Mouse (Mus musculus) heart, embryonic 10.5 days (tissue): Measurements from ENCODE around the gene Pdia4. TPM values are rescaled to one million over a fixed set of nuclear protein-coding genes. Genes with fewer than 3 reads are reported as not detected.

Experiments
- DNase-seq: peaks from one replicate; pipeline ENCODE4 v3.0.0-alpha.2; 2017; ENCODE audit warnings: low spot score
- H3K27ac ChIP-seq: fragments of 300-500 bp; sonication (generic); 2 replicates; pipeline ENCODE4 v1.5.1; 2016; ENCODE audit warnings: mild to moderate bottlenecking
- H3K27me3 ChIP-seq: fragments of 300-500 bp; sonication (generic); 2 replicates; pipeline ENCODE4 v1.6.1; 2016; ENCODE audit warnings: mild to moderate bottlenecking; ENCODE audit not compliant: poor library complexity, insufficient read depth, severe bottlenecking
- H3K36me3 ChIP-seq: fragments of 300-500 bp; sonication (generic); 2 replicates; pipeline ENCODE4 v1.6.1; 2016; ENCODE audit warnings: mild to moderate bottlenecking, moderate library complexity
- H3K4me1 ChIP-seq: fragments of 300-500 bp; sonication (generic); 2 replicates; pipeline ENCODE4 v1.6.1; 2016; ENCODE audit warnings: mild to moderate bottlenecking
- H3K4me3 ChIP-seq: fragments of 300-500 bp; sonication (generic); 2 replicates; pipeline ENCODE4 v1.5.1; 2016; ENCODE audit warnings: mild to moderate bottlenecking, moderate library complexity
- H3K9me3 ChIP-seq: fragments of 300-500 bp; sonication (generic); 2 replicates; pipeline ENCODE4 v1.6.1; 2016; ENCODE audit warnings: mild to moderate bottlenecking, moderate library complexity
- WGBS: fragments of 180-500 bp; shearing (Covaris S2); methylation state at CpG from one replicate; pipeline ENCODE4 v1.1.7; 2016; 5-methylcytosine and 5-hydroxymethylcytosine counted together
- polyA plus RNA-seq: library from polyadenylated mRNA; unstranded; fragments of >200 nt; fragmentation: Nextera tagmentation; extraction: Ambion mirVana; gene quantifications from 2 replicates; pipeline ENCODE4 v1.2.1, GENCODE M21; 2016

Gene Pdia4
- polyA plus RNA-seq, 1 experiment from 2014 or later: 232 TPM

GRCm38 (mm10) chr6:47807419-47807818 lies 5.8 kb downstream of the Pdia4 start:
- H3K9me3 ChIP-seq: no peaks in the 10 kb centered on the region
- peaks cover 24% of the 10 kb centered on the region for H3K4me1 ChIP-seq
- H3K27me3 ChIP-seq: no peaks in the 10 kb centered on the region
- no peak overlapping the region for H3K27ac ChIP-seq
- 89% methylated on average over 2 of the region's 2 CpGs for WGBS
- no peak for DNase-seq
- no peak overlapping the region for H3K4me3 ChIP-seq
- peaks cover 51% of the 10 kb centered on the region for H3K36me3 ChIP-seq

- 79% methylated on average over 2 of the region's 2 CpGs for WGBS
- no peak for DNase-seq
- peaks cover 11% of the 10 kb centered on the region for H3K4me1 ChIP-seq
- no peaks in the 10 kb centered on the region for H3K27me3 ChIP-seq
- H3K9me3 ChIP-seq: no peaks in the 10 kb centered on the region
- no peak overlapping the region for H3K27ac ChIP-seq
- peaks cover 70% of the 10 kb centered on the region for H3K36me3 ChIP-seq
- H3K4me3 ChIP-seq: no peak overlapping the region
Measured at GRCm38 (mm10) chr6:47805520-47805919, 7.7 kb downstream of the Pdia4 start.

GRCm38 (mm10) chr6:47799079-47799478 lies 14.2 kb downstream of the Pdia4 start:
- no peak overlapping the region for H3K4me3 ChIP-seq
- no peak for DNase-seq
- H3K27me3 ChIP-seq: no peaks in the 10 kb centered on the region
- 50% methylated on average over 6 of the region's 6 CpGs for WGBS
- H3K27ac ChIP-seq: no peak overlapping the region
- H3K9me3 ChIP-seq: no peaks in the 10 kb centered on the region
- H3K4me1 ChIP-seq: no peaks in the 10 kb centered on the region
- H3K36me3 ChIP-seq: peaks cover 96% of the 10 kb centered on the region

DNA sequence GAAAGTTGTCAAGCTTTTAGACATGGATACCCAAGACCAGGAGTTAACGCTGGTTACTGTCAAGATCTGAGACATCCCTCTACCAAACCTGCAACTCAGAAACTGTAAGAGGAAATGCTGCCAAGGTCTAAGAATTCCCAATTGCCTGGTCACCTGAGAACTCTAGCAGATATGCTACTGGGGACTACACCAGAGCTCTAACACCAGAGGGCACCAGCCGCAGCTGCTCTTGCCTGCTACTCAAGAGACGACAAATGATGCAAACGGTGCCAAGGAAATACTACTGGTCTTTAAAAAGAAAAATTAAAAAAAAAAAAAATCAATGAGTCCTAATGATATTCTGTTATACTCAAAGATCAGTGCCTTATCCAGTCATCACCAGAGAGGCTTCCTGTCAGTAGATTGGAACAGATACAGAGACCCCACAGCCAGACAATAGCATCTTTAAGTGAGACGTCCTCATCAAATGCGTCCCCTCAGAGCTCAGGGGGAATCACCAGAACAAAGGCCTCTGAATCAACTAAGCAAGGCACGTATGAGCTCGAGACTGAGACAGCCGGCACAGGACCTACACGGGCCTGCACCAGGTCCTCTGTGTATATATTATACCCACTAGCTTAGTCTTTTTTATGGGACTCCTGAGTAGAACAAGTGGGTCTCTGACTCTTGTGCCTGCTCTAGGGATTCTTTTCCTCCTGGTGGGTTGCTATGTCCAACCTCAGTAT lies 19.0 kb downstream of the Pdia4 start:
- H3K27me3 ChIP-seq: no peaks in the 10 kb centered on the region
- no peak overlapping the region for H3K27ac ChIP-seq
- no peak overlapping the region for H3K4me3 ChIP-seq
- peaks cover 48% of the 10 kb centered on the region for H3K36me3 ChIP-seq
- 64% methylated on average over 10 of the region's 10 CpGs for WGBS
- H3K4me1 ChIP-seq: no peaks in the 10 kb centered on the region
- H3K9me3 ChIP-seq: no peaks in the 10 kb centered on the region
- DNase-seq: no peak

DNA sequence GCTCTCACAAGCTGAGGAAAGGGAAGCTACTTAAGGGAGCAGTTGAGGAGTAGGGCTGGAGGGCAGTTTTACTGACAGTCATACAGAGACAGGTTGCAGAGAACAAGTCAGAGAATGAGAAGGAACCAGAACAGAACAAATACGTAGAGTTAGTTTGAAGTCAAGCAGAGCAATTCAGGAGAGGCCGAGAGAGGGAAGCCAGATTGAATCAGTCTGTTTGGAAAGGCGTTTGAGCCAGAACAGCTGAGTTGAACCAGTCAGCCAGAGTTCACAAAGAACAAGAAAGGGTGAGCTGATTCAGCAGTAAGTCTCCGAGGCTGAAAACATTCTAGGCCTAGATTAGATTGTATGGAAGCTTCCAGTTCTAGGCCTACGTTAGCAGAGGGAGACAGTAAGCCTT lies 19.9 kb downstream of the Pdia4 start:
- no peak overlapping the region for H3K27ac ChIP-seq
- 71% methylated on average over 5 of the region's 5 CpGs for WGBS
- no peaks in the 10 kb centered on the region for H3K9me3 ChIP-seq
- DNase-seq: no peak
- peaks cover 38% of the 10 kb centered on the region for H3K36me3 ChIP-seq
- no peak overlapping the region for H3K4me3 ChIP-seq
- H3K27me3 ChIP-seq: no peaks in the 10 kb centered on the region
- H3K4me1 ChIP-seq: peaks cover 8% of the 10 kb centered on the region

DNA sequence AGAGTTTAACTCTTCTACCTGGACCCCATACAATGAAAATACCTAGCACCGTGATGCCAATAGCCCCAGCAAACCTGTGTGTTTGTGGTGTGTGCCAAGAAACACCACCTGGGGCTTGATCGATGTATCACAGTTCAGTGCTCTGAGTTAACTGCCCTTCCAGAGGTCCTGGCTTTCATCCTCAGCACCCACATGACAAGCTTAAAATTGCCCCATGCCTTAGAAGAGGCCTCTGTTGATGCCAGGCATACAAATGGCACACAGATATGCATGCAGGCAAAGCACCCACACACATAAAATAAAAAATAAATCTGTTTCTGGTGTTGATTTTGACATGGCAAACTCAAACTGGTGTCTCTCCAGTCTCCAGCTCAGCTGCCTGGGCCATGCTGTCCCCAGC lies 20.7 kb downstream of the Pdia4 start:
- no peak overlapping the region for H3K4me3 ChIP-seq
- no peaks in the 10 kb centered on the region for H3K27me3 ChIP-seq
- DNase-seq: no peak
- 79% methylated on average over 2 of the region's 2 CpGs for WGBS
- H3K4me1 ChIP-seq: peaks cover 8% of the 10 kb centered on the region
- H3K9me3 ChIP-seq: no peaks in the 10 kb centered on the region
- H3K36me3 ChIP-seq: peaks cover 31% of the 10 kb centered on the region
- no peak overlapping the region for H3K27ac ChIP-seq

DNA sequence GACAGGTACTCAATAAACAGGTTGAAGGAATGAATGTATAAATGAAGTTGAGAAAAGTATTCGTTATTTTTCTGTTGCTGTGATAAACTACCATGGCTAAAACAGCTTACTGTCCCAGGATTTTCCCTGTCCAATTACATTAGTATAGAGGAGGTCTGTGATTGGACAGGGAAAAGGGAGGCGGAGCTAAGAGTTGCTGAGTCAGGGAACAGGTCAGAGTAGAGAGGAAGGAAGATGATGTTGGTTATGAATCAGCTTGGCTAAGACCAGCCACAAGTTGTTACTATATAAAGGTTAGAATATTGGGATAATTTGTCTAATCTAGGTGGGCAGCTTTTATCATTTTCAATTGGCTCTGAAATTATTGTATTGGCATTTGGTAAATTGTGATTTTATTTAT lies 22.5 kb downstream of the Pdia4 start:
- Histone ChIP-seq H3K9me3 (no peaks in the 10 kb centered on the region), H3K4me1 (peaks cover 8% of the 10 kb centered on the region), H3K27ac (no peak overlapping the region), H3K27me3 (no peaks in the 10 kb centered on the region), H3K36me3 (peaks cover 14% of the 10 kb centered on the region), H3K4me3 (no peak overlapping the region)
- 45% methylated on average over 2 of the region's 2 CpGs for WGBS
- DNase-seq: no peak

DNA sequence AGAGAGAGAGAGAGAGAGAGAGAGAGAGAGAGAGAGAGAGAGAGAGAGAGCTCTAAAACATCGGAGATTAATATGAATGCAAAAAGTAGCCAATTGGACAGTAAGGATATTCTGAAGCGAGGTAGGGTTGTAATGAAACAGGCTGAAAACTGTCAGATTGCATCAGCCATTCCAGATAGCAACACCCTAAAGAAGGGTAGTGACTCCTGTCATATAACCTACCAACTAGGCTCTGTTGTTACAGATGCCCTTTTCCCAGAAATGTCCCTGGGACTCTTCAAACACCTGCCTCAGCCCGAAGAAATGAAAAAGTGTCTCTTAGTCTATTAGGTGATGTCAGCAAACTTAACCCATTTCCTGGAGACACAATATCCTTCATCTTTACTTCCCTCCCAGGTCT lies 24.4 kb downstream of the Pdia4 start:
- Histone ChIP-seq H3K27me3 (no peaks in the 10 kb centered on the region), H3K9me3 (no peaks in the 10 kb centered on the region), H3K4me1 (peaks cover 8% of the 10 kb centered on the region), H3K4me3 (peak overlapping the region; percentile 70), H3K27ac (peak overlapping the region; percentile 94), H3K36me3 (no peaks in the 10 kb centered on the region)
- DNase-seq: no peak
- 50% methylated on average over 3 of the region's 3 CpGs for WGBS

- Histone ChIP-seq H3K36me3 (no peaks in the 10 kb centered on the region), H3K4me3 (peak overlapping the region; percentile 70), H3K27ac (peak overlapping the region; percentile 94), H3K9me3 (no peaks in the 10 kb centered on the region), H3K4me1 (peaks cover 8% of the 10 kb centered on the region), H3K27me3 (no peaks in the 10 kb centered on the region)
- peak; percentile 91 for DNase-seq
- WGBS: 1% methylated on average over 18 of the region's 18 CpGs
Measured at GRCm38 (mm10) chr6:47787941-47788736, 25.1 kb downstream of the Pdia4 start.

DNA sequence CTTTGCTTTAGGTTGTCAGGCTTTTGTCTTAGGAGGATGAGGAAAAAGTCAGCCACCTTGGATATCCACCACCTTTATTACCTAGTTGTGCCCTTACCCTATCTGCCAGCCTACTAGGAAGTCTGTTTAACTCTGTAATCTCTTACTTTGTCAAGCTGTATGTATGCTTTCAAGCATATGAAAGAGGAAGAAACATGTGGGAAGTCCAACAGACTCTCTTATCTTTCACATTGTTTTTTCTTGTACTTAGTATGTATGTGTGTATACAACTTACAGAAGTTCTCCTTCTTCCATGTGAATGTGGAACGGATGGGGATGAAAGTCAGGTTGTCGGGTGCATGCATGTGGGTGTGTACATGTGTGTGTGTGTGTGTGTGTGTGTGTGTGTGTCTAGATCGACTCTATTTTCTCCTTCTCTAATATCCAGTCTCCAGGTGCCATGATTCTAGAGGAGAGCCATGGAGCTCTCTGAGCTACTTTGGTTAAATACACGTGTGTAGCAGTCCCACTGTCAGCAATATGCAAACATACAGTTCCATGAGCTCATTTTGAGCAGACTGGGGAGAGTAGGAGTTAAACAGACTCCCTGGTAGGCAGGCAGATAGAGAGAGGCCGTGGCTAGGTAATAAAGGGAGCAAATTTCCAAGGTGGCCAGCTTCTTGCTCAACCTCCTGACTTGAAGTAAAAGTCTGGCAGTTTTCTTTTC lies 28.4 kb downstream of the Pdia4 start:
- Histone ChIP-seq H3K4me1 (peaks cover 8% of the 10 kb centered on the region), H3K36me3 (no peaks in the 10 kb centered on the region), H3K27me3 (no peaks in the 10 kb centered on the region), H3K9me3 (no peaks in the 10 kb centered on the region), H3K27ac (no peak overlapping the region), H3K4me3 (no peak overlapping the region)
- no peak for DNase-seq
- WGBS: 74% methylated on average over 5 of the region's 5 CpGs

GRCm38 (mm10) chr6:47781091-47781968 lies 31.9 kb downstream of the Pdia4 start:
- Histone ChIP-seq H3K4me3 (peak overlapping the region; percentile 61), H3K36me3 (no peaks in the 10 kb centered on the region), H3K27ac (peak overlapping the region; percentile 86), H3K27me3 (peaks cover 2% of the 10 kb centered on the region; the same call in 1 of the 2 replicates), H3K9me3 (no peaks in the 10 kb centered on the region), H3K4me1 (no peaks in the 10 kb centered on the region)
- WGBS: under 1% methylated on average over 21 of the region's 21 CpGs
- peak; percentile 79 for DNase-seq

DNA sequence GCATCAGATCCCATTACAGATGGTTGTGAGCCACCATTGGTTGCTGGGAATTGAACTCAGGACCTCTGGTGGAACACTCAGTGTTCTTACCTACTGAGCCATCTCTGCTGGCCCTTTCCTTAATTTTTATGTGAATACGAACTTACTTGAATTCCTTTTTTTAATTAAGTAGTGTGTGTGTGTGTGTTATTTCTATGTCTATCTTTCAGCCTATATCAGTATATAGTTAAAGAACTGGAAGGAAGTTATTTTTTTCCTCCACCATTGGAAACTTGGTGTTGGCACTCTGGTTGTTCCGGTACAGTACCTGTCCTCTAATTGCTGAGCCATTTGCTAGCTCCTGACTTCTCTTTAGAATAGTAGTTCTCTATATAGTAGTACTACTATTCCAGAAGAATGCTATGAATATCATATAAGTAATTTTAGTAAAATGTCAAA lies 32.6 kb downstream of the Pdia4 start:
- DNase-seq: no peak
- Histone ChIP-seq H3K4me1 (no peaks in the 10 kb centered on the region), H3K27ac (peak overlapping the region; percentile 86; the same call in 1 of the 2 replicates), H3K36me3 (no peaks in the 10 kb centered on the region), H3K9me3 (no peaks in the 10 kb centered on the region), H3K27me3 (peaks cover 4% of the 10 kb centered on the region; the same call in 1 of the 2 replicates), H3K4me3 (peak overlapping the region; percentile 61)
- WGBS: 25% methylated on average over 2 of the region's 2 CpGs
